Mouse (Mus musculus): ENCODE data around the gene Gnb1. TPM values are rescaled to one million over a fixed set of nuclear protein-coding genes. Genes with fewer than 3 reads are reported as not detected.

The Gnb1 gene
- polyA plus RNA-seq, 1 experiment: 338 TPM

DNA sequence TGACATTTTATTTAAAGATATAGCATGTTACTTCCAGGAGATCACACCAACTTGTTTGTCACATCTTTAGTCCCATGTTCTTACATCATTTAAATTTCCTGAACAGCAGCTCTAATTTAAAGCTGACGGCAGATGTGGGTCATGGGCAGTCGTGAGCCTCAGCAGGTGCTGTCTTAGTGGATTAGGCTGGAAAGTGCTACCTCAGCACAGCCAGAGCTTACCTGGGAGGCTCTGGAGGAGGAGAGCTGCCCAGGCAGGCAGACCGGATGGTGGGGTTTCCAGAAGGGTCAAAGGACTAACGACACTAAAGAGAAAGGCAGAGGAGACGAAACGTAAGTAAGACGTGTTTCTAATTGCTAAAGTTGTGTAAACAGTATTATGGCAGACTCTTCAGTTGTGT, 31.2 kb downstream of the Gnb1 start:
- Histone ChIP-seq H3ac (ENCODE audit: control insufficient read depth, insufficient read length, low read depth) (no peak overlapping the region), H3K79me3 (ENCODE audit: low read depth) (peaks cover 96% of the 10 kb centered on the region), H3K36me3 (ENCODE audit: control insufficient read depth, insufficient read depth) (peaks cover 43% of the 10 kb centered on the region), H3K79me2 (ENCODE audit: control insufficient read depth, insufficient read depth) (peaks cover 100% of the 10 kb centered on the region), H3K4me3 (ENCODE audit: insufficient read depth, poor library complexity, severe bottlenecking) (no peak overlapping the region), H3K27me3 (ENCODE audit: control insufficient read depth, insufficient read depth, insufficient read length) (no peaks in the 10 kb centered on the region)
- no peak for TF ChIP-seq MAX (IDR thresholded peaks at IDR 0.05)
- TF ChIP-seq CEBPB (IDR thresholded peaks at IDR 0.05; ENCODE audit: low read depth): no peak
- TF ChIP-seq FOSL1 (IDR thresholded peaks at IDR 0.05; ENCODE audit: insufficient read depth, low read length, poor library complexity, severe bottlenecking): no peak
- no peak for TF ChIP-seq USF1 (IDR thresholded peaks at IDR 0.05; ENCODE audit: low read depth)
- TF ChIP-seq CTCF (IDR thresholded peaks at IDR 0.05; ENCODE audit: control insufficient read depth, insufficient read depth, insufficient read length): no peak

DNA sequence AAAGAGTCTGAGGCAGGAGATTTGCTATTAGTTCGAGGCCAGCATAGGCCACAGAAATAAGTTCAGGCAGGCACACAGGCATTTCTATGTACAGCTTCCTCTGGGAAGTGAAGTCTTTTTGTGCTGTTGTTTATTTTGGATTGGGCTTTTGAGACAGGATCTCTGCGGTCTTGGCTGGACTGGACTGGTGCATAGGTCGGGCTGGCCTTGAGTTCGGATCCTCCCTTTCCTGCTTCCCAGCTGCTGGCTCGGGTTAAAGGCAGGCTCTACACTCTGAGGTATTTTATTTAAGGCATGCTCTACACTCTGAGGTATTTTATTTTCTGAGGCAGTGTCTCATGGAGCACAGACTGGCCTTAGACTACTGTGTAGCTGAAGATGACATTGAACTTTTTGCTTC, 34.6 kb downstream of the Gnb1 start:
- TF ChIP-seq FOSL1 (IDR thresholded peaks at IDR 0.05; ENCODE audit: insufficient read depth, low read length, poor library complexity, severe bottlenecking): no peak
- TF ChIP-seq USF1 (IDR thresholded peaks at IDR 0.05; ENCODE audit: low read depth): no peak
- TF ChIP-seq CTCF (IDR thresholded peaks at IDR 0.05; ENCODE audit: control insufficient read depth, insufficient read depth, insufficient read length): no peak
- no peak for TF ChIP-seq MAX (IDR thresholded peaks at IDR 0.05)
- no peak for TF ChIP-seq CEBPB (IDR thresholded peaks at IDR 0.05; ENCODE audit: low read depth)
- TF ChIP-seq MYOD1 (IDR thresholded peaks at IDR 0.05; ENCODE audit: control insufficient read depth, insufficient read length, low read depth): no peak
- TF ChIP-seq MYOG (IDR thresholded peaks at IDR 0.05; ENCODE audit: control insufficient read depth, extremely low read depth, insufficient read length): no peak
- Histone ChIP-seq H3K4me3 (ENCODE audit: insufficient read depth, poor library complexity, severe bottlenecking) (no peak overlapping the region), H3K27me3 (ENCODE audit: control insufficient read depth, insufficient read depth, insufficient read length) (no peaks in the 10 kb centered on the region), H3ac (ENCODE audit: control insufficient read depth, insufficient read length, low read depth) (no peak overlapping the region), H3K79me3 (ENCODE audit: low read depth) (peaks cover 98% of the 10 kb centered on the region), H3K79me2 (ENCODE audit: control insufficient read depth, insufficient read depth) (peaks cover 100% of the 10 kb centered on the region), H3K36me3 (ENCODE audit: control insufficient read depth, insufficient read depth) (peaks cover 68% of the 10 kb centered on the region)

DNA sequence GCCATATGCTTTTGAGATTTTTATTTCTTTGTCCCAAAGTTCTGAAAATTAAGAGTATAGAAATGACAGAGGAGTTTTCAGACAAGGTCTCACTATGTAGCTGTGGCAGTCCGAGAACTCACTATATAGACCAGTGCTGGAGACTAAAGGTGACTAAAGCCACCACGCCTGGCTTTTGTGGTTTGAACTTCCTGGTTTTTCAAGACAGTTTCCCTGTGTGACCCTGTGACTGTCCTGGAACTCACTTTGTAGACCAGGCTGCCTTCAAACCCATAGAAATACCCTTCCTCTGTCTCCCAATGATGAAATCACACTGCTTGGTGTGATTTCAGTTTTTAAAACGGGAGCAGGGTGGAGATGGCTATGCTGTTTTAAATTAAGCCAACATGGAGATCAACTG, 38.1 kb downstream of the Gnb1 start:
- Histone ChIP-seq H3K79me2 (ENCODE audit: control insufficient read depth, insufficient read depth) (peaks cover 100% of the 10 kb centered on the region), H3K27me3 (ENCODE audit: control insufficient read depth, insufficient read depth, insufficient read length) (no peaks in the 10 kb centered on the region), H3ac (ENCODE audit: control insufficient read depth, insufficient read length, low read depth) (no peak overlapping the region), H3K36me3 (ENCODE audit: control insufficient read depth, insufficient read depth) (peaks cover 77% of the 10 kb centered on the region), H3K4me3 (ENCODE audit: insufficient read depth, poor library complexity, severe bottlenecking) (no peak overlapping the region), H3K79me3 (ENCODE audit: low read depth) (peaks cover 89% of the 10 kb centered on the region)
- TF ChIP-seq MYOG (IDR thresholded peaks at IDR 0.05; ENCODE audit: control insufficient read depth, extremely low read depth, insufficient read length) (no peak), CEBPB (IDR thresholded peaks at IDR 0.05; ENCODE audit: low read depth) (no peak), MYOD1 (IDR thresholded peaks at IDR 0.05; ENCODE audit: control insufficient read depth, insufficient read length, low read depth) (no peak), MAX (IDR thresholded peaks at IDR 0.05) (no peak), CTCF (IDR thresholded peaks at IDR 0.05; ENCODE audit: control insufficient read depth, insufficient read depth, insufficient read length) (no peak), USF1 (IDR thresholded peaks at IDR 0.05; ENCODE audit: low read depth) (no peak), FOSL1 (IDR thresholded peaks at IDR 0.05; ENCODE audit: insufficient read depth, low read length, poor library complexity, severe bottlenecking) (no peak)

DNA sequence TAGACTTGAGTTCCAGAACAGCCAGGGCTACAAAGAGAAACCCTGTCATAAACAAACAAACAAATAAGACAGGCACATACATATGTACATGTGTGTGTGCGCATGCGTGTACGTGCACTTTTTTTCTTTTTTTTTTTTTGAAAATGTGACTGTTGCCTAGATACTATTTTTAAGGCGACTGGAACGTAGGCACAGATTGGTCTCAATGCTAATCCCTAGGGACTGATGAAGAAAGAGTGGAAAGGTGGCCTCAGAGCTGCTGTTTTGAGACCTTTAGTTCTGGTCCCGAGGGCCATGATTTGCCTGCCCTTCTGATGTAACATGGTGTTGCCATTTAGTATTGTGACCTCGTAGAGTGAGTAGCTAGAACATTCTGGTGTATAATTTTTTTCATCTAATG, 58.8 kb downstream of the Gnb1 start:
- TF ChIP-seq MYOG (IDR thresholded peaks at IDR 0.05; ENCODE audit: control insufficient read depth, extremely low read depth, insufficient read length) (no peak), CEBPB (IDR thresholded peaks at IDR 0.05; ENCODE audit: low read depth) (no peak), MAX (IDR thresholded peaks at IDR 0.05) (no peak), CTCF (IDR thresholded peaks at IDR 0.05; ENCODE audit: control insufficient read depth, insufficient read depth, insufficient read length) (no peak), MYOD1 (IDR thresholded peaks at IDR 0.05; ENCODE audit: control insufficient read depth, insufficient read length, low read depth) (no peak), USF1 (IDR thresholded peaks at IDR 0.05; ENCODE audit: low read depth) (no peak), FOSL1 (IDR thresholded peaks at IDR 0.05; ENCODE audit: insufficient read depth, low read length, poor library complexity, severe bottlenecking) (no peak)
- H3K36me3 ChIP-seq (ENCODE audit: control insufficient read depth, insufficient read depth): peaks cover 91% of the 10 kb centered on the region
- no peaks in the 10 kb centered on the region for H3K27me3 ChIP-seq (ENCODE audit: control insufficient read depth, insufficient read depth, insufficient read length)
- H3K79me3 ChIP-seq (ENCODE audit: low read depth): peaks cover 28% of the 10 kb centered on the region
- peaks cover 65% of the 10 kb centered on the region for H3K79me2 ChIP-seq (ENCODE audit: control insufficient read depth, insufficient read depth)
- no peak overlapping the region for H3K4me3 ChIP-seq (ENCODE audit: insufficient read depth, poor library complexity, severe bottlenecking)
- no peak overlapping the region for H3ac ChIP-seq (ENCODE audit: control insufficient read depth, insufficient read length, low read depth)

DNA sequence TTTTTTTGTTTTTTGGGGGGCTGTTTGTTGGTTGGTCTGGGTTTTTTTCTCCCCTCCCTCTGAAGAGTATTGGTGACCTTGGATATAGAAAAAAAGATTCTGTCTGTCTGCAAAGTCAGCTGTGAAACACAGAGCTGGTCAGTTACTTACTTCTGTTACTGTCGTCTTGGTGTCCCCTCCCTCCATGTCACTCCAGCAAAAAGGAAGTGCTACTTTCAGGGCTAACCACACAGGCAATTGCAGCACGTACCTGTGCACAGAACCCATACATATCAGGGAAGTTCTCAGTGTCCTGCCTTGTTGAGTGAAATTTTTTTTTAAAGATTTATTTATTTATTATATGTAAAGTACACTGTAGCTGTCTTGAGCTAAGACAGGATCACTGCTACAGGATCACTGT, 59.3 kb downstream of the Gnb1 start:
- Histone ChIP-seq H3K79me3 (ENCODE audit: low read depth) (peaks cover 28% of the 10 kb centered on the region), H3K27me3 (ENCODE audit: control insufficient read depth, insufficient read depth, insufficient read length) (no peaks in the 10 kb centered on the region), H3K36me3 (ENCODE audit: control insufficient read depth, insufficient read depth) (peaks cover 92% of the 10 kb centered on the region), H3ac (ENCODE audit: control insufficient read depth, insufficient read length, low read depth) (no peak overlapping the region), H3K4me3 (ENCODE audit: insufficient read depth, poor library complexity, severe bottlenecking) (no peak overlapping the region), H3K79me2 (ENCODE audit: control insufficient read depth, insufficient read depth) (peaks cover 65% of the 10 kb centered on the region)
- TF ChIP-seq USF1 (IDR thresholded peaks at IDR 0.05; ENCODE audit: low read depth) (no peak), MAX (IDR thresholded peaks at IDR 0.05) (no peak), CEBPB (IDR thresholded peaks at IDR 0.05; ENCODE audit: low read depth) (no peak), MYOD1 (IDR thresholded peaks at IDR 0.05; ENCODE audit: control insufficient read depth, insufficient read length, low read depth) (no peak), FOSL1 (IDR thresholded peaks at IDR 0.05; ENCODE audit: insufficient read depth, low read length, poor library complexity, severe bottlenecking) (no peak), MYOG (IDR thresholded peaks at IDR 0.05; ENCODE audit: control insufficient read depth, extremely low read depth, insufficient read length) (no peak), CTCF (IDR thresholded peaks at IDR 0.05; ENCODE audit: control insufficient read depth, insufficient read depth, insufficient read length) (no peak)

DNA sequence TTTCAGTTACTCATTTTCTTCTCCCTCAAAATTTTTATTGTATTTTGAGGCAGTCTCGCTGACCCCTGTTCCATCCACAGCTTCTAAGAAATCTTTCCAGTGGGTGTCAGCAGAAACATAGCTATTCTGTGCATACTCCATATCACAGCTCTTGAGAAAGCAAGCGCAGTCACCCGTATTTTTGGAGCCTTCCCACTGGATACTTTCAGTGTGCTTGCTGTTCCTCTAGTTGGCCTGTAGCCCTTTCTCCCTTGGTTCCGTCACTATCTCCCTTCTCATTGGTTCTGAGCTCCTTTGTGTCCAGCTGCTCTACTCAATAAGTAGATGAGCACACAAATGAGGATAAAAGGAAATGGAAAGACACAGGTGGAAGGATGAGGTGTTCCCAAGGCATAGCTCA, 59.9 kb downstream of the Gnb1 start:
- Histone ChIP-seq H3K4me3 (ENCODE audit: insufficient read depth, poor library complexity, severe bottlenecking) (no peak overlapping the region), H3K27me3 (ENCODE audit: control insufficient read depth, insufficient read depth, insufficient read length) (no peaks in the 10 kb centered on the region), H3K36me3 (ENCODE audit: control insufficient read depth, insufficient read depth) (peaks cover 92% of the 10 kb centered on the region)

More for the DNA sequence above, 59.9 kb downstream of the Gnb1 start:
- Histone ChIP-seq H3ac (ENCODE audit: control insufficient read depth, insufficient read length, low read depth) (no peak overlapping the region), H3K79me3 (ENCODE audit: low read depth) (peaks cover 28% of the 10 kb centered on the region), H3K79me2 (ENCODE audit: control insufficient read depth, insufficient read depth) (peaks cover 65% of the 10 kb centered on the region)
- TF ChIP-seq MYOD1 (IDR thresholded peaks at IDR 0.05; ENCODE audit: control insufficient read depth, insufficient read length, low read depth): no peak
- no peak for TF ChIP-seq MYOG (IDR thresholded peaks at IDR 0.05; ENCODE audit: control insufficient read depth, extremely low read depth, insufficient read length)
- TF ChIP-seq FOSL1 (IDR thresholded peaks at IDR 0.05; ENCODE audit: insufficient read depth, low read length, poor library complexity, severe bottlenecking): no peak
- TF ChIP-seq USF1 (IDR thresholded peaks at IDR 0.05; ENCODE audit: low read depth): no peak
- TF ChIP-seq CTCF (IDR thresholded peaks at IDR 0.05; ENCODE audit: control insufficient read depth, insufficient read depth, insufficient read length): no peak
- TF ChIP-seq MAX (IDR thresholded peaks at IDR 0.05): no peak
- no peak for TF ChIP-seq CEBPB (IDR thresholded peaks at IDR 0.05; ENCODE audit: low read depth)
